Mouse (Mus musculus) midbrain, embryonic 14.5 days (tissue): ENCODE measurements at regions not wholly inside any gene's neighbourhood (a gene's known extent, or its start where the extent isn't known, plus 50 kb on each side); places are given as distances from the start of the nearest gene placed in this dataset.
A peak's percentile ranks its signal among the peaks of the same experiment; 100 is the strongest.
"Not testable (repeated sequence)": the region's sequence is repeated elsewhere in the genome, so short reads cannot be mapped to it uniquely, and the experiment has no call there.

Experiments
- ATAC-seq: fragments of 200-750 bp; cut with Nextera tagmentation; 2 replicates; pipeline ENCODE4 v1.8.0; 2017; ENCODE audit warnings: moderate number of reproducible peaks, moderate library complexity; ENCODE audit not compliant: low FRiP score, low TSS enrichment
- DNase-seq: peaks from one replicate; pipeline ENCODE4 v3.0.0-alpha.2; 2015
- H3K27ac ChIP-seq: fragments of 300-500 bp; sonication (generic); replicated peaks from 2 replicates; pipeline ENCODE4 v1.5.1; 2014; ENCODE audit warnings: mild to moderate bottlenecking, low read depth, low read length, moderate library complexity
- H3K27me3 ChIP-seq: fragments of 300-500 bp; sonication (generic); 2 replicates; pipeline ENCODE4 v1.6.1; 2014; ENCODE audit warnings: low read length, control low read depth, mixed read lengths; ENCODE audit not compliant: control insufficient read depth, insufficient read depth
- H3K36me3 ChIP-seq: fragments of 300-500 bp; sonication (generic); 2 replicates; pipeline ENCODE4 v1.6.1; 2014; ENCODE audit warnings: low read length, control low read depth; ENCODE audit not compliant: control insufficient read depth, insufficient read depth
- H3K4me1 ChIP-seq: fragments of 300-500 bp; sonication (generic); 2 replicates; pipeline ENCODE4 v1.6.1; 2014; ENCODE audit warnings: mild to moderate bottlenecking, antibody characterized with exemption, low read length, control low read depth; ENCODE audit not compliant: control insufficient read depth, insufficient read depth
- H3K4me2 ChIP-seq: fragments of 300-500 bp; sonication (generic); 2 replicates; pipeline ENCODE4 v1.6.1; 2014; ENCODE audit warnings: mild to moderate bottlenecking, low read length, moderate library complexity
- H3K4me3 ChIP-seq: fragments of 300-500 bp; sonication (generic); replicated peaks from 2 replicates; pipeline ENCODE4 v1.5.1; 2014; ENCODE audit warnings: low read depth, low read length
- H3K9ac ChIP-seq: fragments of 300-500 bp; sonication (generic); replicated peaks from 2 replicates; pipeline ENCODE4 v1.6.1; 2014; ENCODE audit warnings: mild to moderate bottlenecking, low read length, moderate library complexity
- H3K9me3 ChIP-seq: fragments of 300-500 bp; sonication (generic); 2 replicates; pipeline ENCODE4 v1.6.1; 2016; ENCODE audit warnings: low read length, control low read depth, mixed read lengths; ENCODE audit not compliant: control insufficient read depth
- WGBS: fragments of 180-500 bp; shearing (Covaris S2); extraction: QIAGEN DNeasy Blood & Tissue Kit; methylation state at CpG from one replicate; pipeline ENCODE4 v1.1.7; 2014; 5-methylcytosine and 5-hydroxymethylcytosine counted together

DNA sequence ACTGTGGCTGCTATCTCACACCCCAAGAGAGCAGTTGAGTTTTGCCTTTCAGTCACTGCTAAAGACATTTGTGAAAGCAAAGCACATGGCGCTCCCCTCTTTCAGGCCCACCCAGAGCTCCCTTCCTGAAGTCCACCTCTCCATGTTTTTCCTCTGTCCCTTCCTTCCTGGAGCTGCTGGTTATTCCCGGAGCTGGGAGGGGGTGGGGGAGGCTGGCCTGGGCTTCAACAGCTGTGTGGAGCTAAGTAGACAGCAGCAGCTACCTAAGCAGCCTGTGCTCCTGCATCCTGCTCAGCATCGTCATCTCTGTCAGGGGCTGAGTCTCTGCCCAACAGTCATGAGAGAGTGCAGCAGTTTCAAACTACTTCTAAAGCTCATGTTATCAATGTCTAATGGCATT, 78.0 kb upstream of the Cdyl start:
- ATAC-seq (no peak; the same call in 1 of the 2 replicates), DNase-seq (peak; percentile 55)
- Histone ChIP-seq H3K9me3 (no peaks in the 10 kb centered on the region), H3K27me3 (no peaks in the 10 kb centered on the region), H3K4me3 (no peak overlapping the region), H3K27ac (no peak overlapping the region), H3K4me1 (no peaks in the 10 kb centered on the region), H3K4me2 (no peak overlapping the region), H3K36me3 (no peaks in the 10 kb centered on the region), H3K9ac (no peak overlapping the region)
- 15% methylated on average over 3 of the region's 3 CpGs for WGBS

DNA sequence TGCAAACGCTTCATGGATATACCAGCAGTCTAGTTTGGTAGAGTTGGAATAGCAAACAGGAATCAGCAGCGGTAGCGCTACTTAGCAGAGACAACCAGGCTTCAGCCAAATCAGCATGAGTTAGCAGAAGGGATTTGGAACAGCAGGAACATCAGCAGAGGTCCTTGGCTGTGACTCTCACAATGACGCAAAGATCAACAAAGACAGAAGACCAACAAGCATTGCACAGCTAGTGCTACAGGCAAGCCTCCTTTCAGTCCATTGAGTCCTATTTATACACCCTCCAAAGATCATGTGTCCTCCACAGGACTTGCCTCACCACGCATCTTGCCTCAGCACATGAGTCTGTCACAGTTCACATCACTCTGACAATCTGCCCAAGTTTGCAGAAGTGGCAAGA, 61.6 kb upstream of the Cdyl start:
- no peak for DNase-seq
- no peak overlapping the region for H3K4me3 ChIP-seq
- H3K36me3 ChIP-seq = no peaks in the 10 kb centered on the region
- H3K4me2 ChIP-seq = no peak overlapping the region
- no peak overlapping the region for H3K27ac ChIP-seq
- H3K4me1 ChIP-seq = no peaks in the 10 kb centered on the region
- ATAC-seq = no peak
- WGBS = 89% methylated on average over 5 of the region's 5 CpGs
- H3K9me3 ChIP-seq = no peaks in the 10 kb centered on the region
- no peak overlapping the region for H3K9ac ChIP-seq
- H3K27me3 ChIP-seq = no peaks in the 10 kb centered on the region

DNA sequence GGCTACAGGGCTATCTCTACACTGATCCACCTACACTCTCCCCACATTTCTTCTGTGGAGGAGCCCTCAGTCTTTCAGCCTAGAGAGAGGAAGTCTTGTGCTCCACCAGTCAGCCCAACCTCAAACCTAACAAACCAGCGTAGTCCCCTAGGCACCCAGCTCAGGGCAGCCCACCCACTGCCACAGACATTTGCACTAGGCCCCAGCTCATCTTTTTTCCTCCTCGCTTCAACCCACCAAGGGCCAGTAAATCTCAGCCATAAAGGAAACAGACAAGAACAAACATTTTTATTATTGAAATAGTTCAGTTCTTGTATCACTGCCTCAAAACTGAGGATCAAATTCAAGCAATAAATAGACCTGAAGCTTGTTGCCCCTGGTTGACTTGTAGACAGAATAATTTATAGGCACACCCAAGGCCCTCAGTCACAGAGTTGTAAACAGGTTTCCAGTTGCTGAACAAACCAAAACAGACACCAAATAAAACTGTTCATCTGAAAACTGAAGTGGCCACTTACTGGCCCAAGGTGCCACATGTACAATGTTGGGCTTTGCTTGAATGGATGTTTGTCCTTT, 58.0 kb upstream of the Cdyl start:
- H3K9me3 ChIP-seq = no peaks in the 10 kb centered on the region
- DNase-seq (no peak), ATAC-seq (no peak)
- no peak overlapping the region for H3K4me2 ChIP-seq
- H3K27ac ChIP-seq = no peak overlapping the region
- 92% methylated on average over 2 of the region's 2 CpGs for WGBS
- H3K4me1 ChIP-seq = no peaks in the 10 kb centered on the region
- no peak overlapping the region for H3K9ac ChIP-seq
- no peak overlapping the region for H3K4me3 ChIP-seq
- no peaks in the 10 kb centered on the region for H3K27me3 ChIP-seq
- H3K36me3 ChIP-seq = no peaks in the 10 kb centered on the region

DNA sequence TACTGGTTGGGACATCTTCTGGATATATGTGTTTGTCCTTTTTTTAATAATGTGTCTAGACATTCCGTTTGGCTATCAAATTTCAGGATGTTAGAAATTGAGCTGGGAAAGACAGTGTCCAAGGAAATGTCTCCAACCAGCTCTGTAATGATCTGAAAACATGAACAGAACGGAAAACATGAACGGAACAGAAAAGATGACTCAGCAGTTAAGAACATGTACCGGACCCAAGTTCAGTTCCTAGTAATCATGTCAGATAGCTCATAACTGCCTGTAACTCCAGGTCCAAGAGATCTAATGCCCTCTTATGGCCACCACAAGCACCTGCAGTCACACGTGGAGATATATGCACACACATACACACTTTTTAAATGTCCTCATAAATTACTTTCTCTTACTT, 56.6 kb upstream of the Cdyl start:
- ATAC-seq = no peak
- Histone ChIP-seq H3K27me3 (no peaks in the 10 kb centered on the region), H3K4me1 (no peaks in the 10 kb centered on the region), H3K9ac (no peak overlapping the region), H3K4me2 (no peak overlapping the region), H3K9me3 (no peaks in the 10 kb centered on the region), H3K27ac (no peak overlapping the region), H3K4me3 (no peak overlapping the region), H3K36me3 (no peaks in the 10 kb centered on the region)
- no peak for DNase-seq
- WGBS = 93% methylated on average over 5 of the region's 5 CpGs

DNA sequence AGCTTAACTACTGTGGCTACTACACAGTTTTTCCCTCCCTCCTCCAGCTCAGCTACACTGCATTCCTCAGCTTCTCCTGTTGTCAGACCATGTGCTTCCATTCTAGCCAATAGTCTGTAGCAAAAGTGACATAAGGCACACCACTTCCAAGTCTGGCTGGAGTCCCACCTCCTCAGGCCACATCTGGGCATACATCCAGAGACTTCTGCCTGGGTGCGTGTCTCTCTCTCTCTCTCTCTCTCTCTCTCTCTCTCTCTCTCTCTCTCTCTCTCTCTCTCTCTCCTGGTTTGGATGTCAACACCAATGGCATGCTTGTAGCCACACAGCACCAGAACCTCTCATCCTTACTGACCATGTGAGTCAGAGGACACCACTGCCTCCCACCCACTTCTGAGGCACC, 55.6 kb upstream of the Cdyl start:
- H3K4me3 ChIP-seq = no peak overlapping the region
- no peak for DNase-seq
- WGBS = 78% methylated on average over 1 of the region's 1 CpGs
- no peak overlapping the region for H3K9ac ChIP-seq
- ATAC-seq = no peak
- H3K9me3 ChIP-seq = no peaks in the 10 kb centered on the region
- no peak overlapping the region for H3K27ac ChIP-seq
- H3K36me3 ChIP-seq = no peaks in the 10 kb centered on the region
- H3K4me1 ChIP-seq = no peaks in the 10 kb centered on the region
- H3K4me2 ChIP-seq = no peak overlapping the region
- no peaks in the 10 kb centered on the region for H3K27me3 ChIP-seq

DNA sequence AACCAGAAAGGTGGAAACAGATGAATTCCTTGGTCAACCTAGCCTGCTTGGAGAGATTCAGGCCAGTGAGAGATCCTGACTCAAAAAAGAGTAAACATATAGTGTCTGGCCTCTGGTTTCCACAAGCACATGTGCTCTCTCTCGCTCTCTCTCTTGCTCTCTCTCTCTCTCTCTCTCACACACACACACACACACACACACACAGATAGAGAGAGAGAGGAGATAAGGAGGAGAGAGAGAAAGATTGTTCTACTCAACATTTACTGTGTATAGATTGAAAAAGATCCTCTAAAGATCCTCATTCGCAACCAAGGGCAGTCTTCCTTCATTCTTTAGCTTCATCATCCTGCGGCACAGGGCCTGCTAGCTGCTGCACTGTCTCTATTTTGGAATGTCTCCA, 54.9 kb upstream of the Cdyl start:
- ATAC-seq (no peak), DNase-seq (no peak)
- no peaks in the 10 kb centered on the region for H3K4me1 ChIP-seq
- WGBS = 98% methylated on average over 3 of the region's 3 CpGs
- H3K27me3 ChIP-seq = no peaks in the 10 kb centered on the region
- no peak overlapping the region for H3K4me2 ChIP-seq
- H3K9me3 ChIP-seq = no peaks in the 10 kb centered on the region
- H3K4me3 ChIP-seq = no peak overlapping the region
- no peak overlapping the region for H3K27ac ChIP-seq
- H3K36me3 ChIP-seq = no peaks in the 10 kb centered on the region
- no peak overlapping the region for H3K9ac ChIP-seq

DNA sequence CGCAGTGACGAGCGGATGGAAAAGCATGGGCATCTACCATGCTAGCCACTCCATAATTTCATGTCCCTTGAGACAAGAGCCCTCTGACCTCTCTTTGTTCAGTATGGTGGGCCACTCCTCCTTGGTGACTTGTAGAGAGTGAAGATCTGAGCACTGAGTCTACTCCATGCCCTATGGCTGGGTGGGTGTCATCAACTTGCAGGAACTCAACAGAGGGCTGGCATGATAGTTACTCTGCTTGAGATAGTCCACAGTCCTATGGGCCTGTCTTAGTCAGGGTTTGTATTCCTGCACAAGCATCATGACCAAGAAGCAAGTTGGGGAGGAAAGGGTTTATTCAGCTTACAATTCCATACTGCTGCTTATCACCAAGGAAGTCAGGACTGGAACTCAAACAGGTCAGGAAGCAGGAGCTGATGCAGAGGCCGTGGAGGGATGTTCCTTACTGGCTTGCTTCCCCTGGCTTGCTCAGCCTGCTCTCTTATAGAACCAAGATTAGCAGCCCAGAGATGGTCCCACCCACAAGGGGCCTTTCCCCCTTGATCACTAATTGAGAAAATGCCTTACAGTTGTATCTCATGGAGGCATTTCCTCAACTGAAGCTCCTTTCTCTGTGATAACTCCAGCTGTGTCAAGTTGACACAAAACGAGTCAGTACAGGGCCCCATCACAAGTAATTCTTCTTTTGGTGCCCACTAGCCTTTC, 52.6 kb upstream of the Cdyl start:
- not testable (repeated sequence) for H3K4me1 ChIP-seq, ATAC-seq, H3K27ac ChIP-seq, H3K27me3 ChIP-seq, H3K4me3 ChIP-seq, H3K9ac ChIP-seq, H3K9me3 ChIP-seq, DNase-seq, H3K36me3 ChIP-seq, H3K4me2 ChIP-seq
- WGBS = 87% methylated on average over 5 of the region's 5 CpGs

DNA sequence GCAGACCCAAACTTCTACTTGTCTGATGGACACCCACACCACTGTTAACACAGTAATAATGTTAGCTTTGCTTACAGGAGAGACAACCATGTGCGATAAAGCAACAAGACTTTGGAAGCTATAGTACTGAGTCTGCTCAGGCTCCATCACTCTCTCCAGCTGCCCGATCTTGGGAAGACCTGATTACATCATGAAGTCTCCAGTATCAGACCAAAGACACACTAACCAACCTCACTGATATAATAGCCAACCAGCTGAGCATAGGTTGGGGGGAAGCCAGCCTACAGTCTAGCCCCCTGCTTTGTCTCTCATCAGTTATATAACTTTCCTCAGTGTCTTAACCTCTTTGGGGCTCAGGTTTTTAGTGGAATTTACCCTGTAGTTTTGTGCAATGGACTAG, 51.9 kb upstream of the Cdyl start:
- no peaks in the 10 kb centered on the region for H3K4me1 ChIP-seq
- H3K27me3 ChIP-seq = no peaks in the 10 kb centered on the region
- no peak overlapping the region for H3K4me2 ChIP-seq
- H3K36me3 ChIP-seq = no peaks in the 10 kb centered on the region
- H3K9me3 ChIP-seq = no peaks in the 10 kb centered on the region
- no peak overlapping the region for H3K4me3 ChIP-seq
- no peak overlapping the region for H3K27ac ChIP-seq
- DNase-seq (no peak), ATAC-seq (no peak)
- H3K9ac ChIP-seq = no peak overlapping the region
- 93% methylated on average over 2 of the region's 2 CpGs for WGBS
